Mouse (Mus musculus) layer of hippocampus, adult 18-20 months (tissue): ENCODE measurements around the gene Magix. TPM values are rescaled to one million over a fixed set of nuclear protein-coding genes. Genes with fewer than 3 reads are reported as not detected.
A peak's percentile ranks its signal among the peaks of the same experiment; 100 is the strongest.
"Not testable (repeated sequence)": the region's sequence is repeated elsewhere in the genome, so short reads cannot be mapped to it uniquely, and the experiment has no call there.

Experiments
- DNase-seq, 2 experiments: peaks; one replicate each; pipeline ENCODE4 v3.0.0; 2022; ENCODE audit warnings: low spot score in 2 of 2
- long read RNA-seq: library from polyadenylated mRNA; stranded (forward); transcript quantifications from one replicate; pipeline ENCODE4 v2.0.0, GENCODE M21; 2021
- total RNA-seq, 2 experiments: library from RNA; stranded (reverse); gene quantifications; 2 replicates each; pipeline ENCODE4 v1.2.3; 2021

Gene Magix
- under 1 TPM in 1 of 2 experiments, not detected in 1; 0.41 TPM for total RNA-seq
- long read RNA-seq, partial matches to known transcripts: 0 of 1 reads
- long read RNA-seq, other reads (novel, unspliced or antisense): 0 of 1 reads

DNA sequence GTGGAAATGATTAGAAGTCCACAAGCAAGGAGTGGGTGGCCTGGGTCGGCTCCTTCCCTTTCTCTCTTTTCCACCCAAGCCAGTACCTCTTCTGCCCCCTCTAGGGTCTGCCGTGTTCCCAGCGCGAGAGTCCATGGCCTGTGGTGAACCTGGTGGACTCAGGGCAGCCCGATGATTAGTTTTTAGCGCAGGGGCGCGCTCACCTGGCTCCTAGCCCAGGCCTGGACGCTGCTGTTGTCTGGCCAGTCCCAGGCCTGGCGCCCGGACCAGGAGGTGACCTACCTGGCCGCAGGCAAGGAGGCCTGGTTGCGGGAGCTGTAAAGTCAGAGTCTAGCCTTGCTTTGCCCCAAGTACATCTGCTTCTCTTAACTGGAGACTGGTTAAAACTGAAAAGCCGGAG lies at the start of gene Magix:
Gene Magix (minus strand): TSS at position 388 of the 400 bp plus-strand sequence.
- DNase-seq: no peak

DNA sequence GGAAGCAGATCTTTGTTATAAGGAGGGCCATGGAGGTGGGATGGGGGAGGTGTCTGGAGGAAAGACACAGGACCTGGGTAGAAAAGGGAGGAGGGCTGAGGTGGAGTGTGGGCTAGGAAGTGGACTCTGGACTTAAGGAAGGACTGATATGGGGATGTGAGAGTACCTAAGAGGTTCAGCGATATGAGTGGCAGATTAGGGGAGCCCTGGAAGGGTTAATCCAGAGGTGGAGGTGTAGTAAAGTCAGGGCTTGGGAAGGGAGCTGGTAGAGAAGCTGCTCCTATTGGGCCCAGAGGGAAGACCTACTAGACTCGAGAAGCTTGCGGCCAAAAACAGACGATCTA lies 47.8 kb upstream of the Magix start:
- DNase-seq: no peak

DNA sequence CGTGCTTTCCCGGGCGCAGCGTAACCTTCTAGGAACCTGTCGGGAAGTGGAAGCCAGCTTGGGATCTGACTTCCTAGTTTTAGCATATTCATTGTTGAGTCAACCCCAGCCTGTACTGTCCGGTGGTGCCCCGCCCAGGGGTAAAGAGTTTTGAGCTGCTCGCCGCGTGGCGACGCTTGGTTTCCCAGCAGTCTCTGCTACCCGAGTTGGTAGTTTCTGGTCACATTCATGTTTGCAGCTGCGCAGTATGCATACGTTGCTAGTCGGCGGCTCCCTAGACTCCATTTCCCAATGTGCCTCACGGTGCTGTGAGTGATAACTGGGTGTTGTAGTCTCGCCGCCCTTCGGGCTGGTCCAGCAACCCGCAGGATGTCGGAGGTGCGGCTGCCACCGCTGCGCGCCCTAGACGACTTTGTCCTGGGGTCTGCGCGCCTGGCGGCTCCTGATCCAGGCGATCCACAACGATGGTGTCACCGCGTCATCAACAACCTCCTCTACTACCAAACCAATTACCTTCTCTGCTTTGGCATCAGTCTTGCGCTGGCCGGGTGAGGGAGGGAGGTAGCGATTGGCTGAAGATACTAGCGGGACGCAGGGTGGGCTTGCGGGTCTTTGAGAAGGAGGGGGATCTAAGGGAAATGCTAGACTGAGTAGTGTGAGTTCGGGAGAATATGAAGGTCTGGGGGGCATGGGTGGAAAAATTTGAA lies 47.3 kb upstream of the Magix start, which contains the start of gene Praf2:
Gene Praf2 (plus strand): TSS at position 225 of the 707 bp plus-strand sequence.
- DNase-seq: peak; percentile 77 to 90

DNA sequence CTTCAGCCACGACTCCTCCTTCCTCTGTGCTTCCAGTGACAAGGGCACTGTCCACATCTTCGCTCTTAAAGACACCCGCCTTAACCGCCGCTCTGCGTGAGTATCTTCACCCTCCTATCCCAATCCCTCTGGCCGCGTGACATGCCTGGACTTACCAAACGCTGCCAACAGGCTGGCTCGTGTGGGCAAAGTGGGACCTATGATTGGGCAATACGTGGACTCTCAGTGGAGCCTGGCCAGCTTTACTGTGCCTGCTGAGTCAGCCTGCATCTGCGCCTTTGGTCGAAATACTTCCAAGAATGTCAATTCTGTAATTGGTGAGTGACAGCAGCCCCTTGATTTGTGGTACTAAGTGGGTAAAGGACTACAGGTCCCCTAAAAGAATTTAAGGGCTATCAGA lies 46.1 kb upstream of the Magix start:
- DNase-seq: no peak

DNA sequence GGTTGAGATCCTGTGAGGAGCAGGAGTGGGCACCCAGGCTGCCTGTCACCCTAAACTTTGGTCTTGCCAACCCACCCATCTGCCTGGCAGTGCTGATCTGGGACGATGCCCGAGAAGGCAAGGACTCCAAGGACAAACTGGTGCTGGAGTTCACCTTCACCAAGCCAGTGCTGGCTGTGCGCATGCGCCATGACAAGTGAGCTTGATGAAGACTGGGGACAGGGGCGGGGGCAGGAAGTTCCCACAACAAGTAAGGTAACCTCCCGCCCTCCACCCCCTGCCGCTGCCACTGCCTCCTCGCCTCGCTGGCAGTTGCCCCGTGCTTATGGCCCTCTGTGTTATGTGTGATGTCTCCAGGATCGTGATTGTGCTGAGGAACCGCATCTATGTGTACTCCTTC lies 44.8 kb upstream of the Magix start:
- no peak for DNase-seq

DNA sequence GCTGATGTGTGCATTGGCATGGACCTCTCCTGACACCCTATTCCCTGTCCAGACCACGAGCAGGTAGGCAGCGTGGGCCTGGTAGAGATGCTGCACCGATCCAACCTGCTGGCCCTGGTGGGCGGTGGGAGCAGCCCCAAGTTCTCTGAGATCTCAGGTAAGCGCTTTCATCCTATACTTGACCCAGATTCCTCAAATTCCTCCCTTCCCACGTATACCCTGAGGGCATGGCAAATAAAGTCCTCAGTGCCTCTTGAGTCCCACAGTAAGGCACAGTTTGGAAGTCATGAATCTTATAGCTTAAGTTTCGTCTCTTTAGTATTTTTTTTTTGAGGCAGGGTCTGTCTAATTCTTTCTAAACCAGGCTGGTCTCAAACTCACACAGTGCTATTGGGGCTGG lies 43.1 kb upstream of the Magix start:
- no peak for DNase-seq

DNA sequence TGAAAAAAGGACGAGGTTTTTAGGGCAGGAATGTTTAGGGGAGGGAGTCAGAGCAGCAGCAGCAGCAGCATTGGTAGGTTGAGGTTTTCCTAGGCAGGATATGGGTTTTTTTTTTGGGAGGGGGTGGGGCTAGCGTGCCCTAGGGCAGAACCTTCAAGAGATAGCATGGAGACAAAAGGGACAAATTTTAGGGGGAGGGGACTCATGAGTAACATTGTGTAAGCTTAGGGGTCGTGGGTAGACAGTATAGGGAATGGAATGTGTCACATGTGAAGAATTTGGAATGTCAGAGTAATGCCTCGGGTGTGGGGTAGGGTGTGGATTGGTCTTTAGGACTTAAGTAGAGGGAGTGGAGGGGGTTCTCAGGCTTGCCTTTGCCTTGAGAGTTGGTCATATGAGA lies 41.6 kb upstream of the Magix start:
- no peak for DNase-seq

DNA sequence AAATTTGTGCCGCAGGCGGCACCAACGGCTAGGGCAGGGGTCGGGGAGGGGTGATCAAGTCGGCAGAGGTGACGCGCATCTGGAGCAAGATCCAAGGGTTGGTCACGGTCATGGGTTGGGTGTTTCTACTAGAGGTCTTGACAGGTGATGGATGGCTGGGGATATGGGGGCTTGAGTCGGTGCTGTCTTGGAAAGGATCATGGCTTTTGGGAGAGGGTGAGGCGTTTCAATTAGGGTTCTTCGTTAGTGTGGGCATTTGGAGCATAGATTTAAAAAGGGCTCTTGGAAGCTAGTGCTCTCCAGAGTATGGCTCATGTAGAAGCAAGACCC lies 41.2 kb upstream of the Magix start:
- no peak for DNase-seq

DNA sequence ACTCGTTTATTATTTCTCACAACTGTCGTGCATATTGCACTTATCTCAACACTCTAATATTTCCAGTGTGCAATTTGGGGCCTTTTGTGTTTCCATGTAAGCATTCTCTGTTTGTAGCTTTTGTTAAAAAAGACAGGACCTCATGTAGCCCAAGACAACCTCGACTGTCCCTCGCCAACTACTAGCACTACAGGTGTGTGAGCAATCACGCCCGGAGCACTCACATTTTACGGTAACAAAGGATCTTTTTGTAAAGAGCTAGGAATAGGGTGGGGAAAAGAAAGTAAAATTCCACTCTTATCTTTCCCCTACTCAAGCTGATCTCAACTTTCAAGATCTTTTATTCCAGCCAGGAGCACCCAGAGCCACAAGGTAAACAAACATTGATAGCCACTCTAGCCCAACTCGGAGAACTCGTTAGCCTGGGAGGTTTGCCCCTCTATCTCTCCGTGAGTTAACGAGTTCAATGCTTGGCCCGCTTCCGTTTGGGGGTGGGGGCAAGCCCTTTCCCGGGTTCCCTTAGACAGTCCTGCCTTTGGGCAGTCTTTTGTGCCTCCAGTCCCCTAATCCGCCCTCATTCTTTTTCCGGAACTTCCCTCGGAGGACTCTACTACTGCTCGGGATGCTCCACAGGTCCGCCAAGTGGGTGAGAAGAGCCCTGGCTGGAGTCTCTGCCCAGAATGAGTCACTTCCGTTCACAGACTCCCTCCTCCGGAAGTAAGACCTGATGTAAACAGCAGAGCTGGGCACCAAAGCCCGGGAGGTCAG lies 40.6 kb upstream of the Magix start, which contains the start of gene Gm45208:
Gene Gm45208 (plus strand): TSS at position 732 of the 768 bp plus-strand sequence.
- DNase-seq: peak; percentile 45 to 79

DNA sequence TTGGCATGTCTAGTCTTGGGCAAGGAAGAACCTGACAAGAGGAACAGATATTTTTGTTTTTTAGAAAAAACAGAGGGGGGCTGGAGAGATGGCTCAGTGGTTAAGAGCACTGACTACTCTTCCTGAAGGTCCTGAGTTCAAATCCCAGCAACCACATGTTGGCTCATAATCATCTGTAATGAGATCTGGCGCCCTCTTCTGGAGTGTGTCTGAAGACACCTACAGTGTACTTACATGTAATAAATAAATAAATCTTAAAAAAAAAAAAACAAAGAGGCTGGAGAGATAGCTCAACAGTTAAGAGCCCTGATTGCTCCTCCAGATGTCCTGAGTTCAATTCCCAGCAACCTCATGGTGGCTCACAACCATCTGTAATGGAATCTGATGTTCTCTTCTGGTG lies 35.0 kb upstream of the Magix start:
- not testable (repeated sequence) for DNase-seq

DNA sequence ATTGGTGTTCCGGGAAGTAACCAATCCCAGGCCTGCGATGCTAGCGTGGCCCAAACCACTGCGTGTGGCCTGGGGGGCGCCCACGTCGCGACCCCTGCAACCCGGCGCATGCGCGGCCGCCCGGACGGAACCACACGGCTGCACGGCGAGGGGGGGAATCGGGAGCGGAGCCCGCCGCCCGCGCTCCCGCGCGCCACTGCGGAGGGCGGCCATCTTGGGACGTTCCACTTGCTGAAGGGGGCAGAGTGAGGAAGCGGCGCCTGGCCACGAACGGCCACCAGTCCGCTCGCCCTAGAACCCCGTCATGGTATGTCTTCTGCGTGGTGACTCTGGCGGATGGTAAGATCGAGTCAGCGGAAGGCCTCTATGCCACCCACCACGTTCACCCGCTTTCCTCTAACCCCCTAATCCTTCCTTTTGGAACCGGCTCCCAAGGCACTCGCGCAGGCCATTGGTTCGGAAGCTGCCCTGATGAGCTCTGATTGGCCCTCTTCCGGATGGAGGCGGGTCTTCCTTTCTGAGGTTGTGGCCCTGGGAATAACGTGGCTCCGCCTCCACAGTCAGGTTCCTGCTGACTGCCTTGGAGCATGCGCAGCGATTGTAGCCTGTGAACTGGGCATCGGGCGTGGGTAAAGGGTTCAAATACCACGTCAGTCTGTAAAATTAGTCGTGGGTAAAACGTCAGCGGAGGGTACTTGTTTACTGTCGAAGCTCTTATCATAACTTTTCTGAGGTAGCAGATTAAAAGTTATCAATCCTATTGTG lies 33.3 kb upstream of the Magix start, which contains the start of gene Wdr45:
Gene Wdr45 (plus strand): TSS at position 199 of the 765 bp plus-strand sequence.
- DNase-seq: peak; percentile 90 to 96

DNA sequence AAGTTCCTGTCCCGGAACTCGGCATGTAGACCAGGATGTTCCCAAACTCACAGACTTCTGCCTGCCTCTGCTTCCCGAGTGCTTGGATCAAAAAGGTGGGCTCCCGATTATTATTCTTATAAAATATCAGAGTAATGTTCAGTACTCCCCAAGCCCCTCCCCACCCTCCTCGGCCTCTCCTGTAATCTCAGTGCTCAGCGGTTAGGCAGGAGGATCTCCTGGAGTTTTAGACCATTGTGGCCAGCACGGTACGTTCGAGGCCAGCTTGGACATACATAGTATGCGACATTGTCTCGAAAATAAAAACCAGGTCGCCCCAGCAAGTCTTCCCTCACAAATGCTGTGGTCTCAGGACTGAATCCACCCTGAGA lies 32.7 kb upstream of the Magix start:
- not testable (repeated sequence) for DNase-seq

DNA sequence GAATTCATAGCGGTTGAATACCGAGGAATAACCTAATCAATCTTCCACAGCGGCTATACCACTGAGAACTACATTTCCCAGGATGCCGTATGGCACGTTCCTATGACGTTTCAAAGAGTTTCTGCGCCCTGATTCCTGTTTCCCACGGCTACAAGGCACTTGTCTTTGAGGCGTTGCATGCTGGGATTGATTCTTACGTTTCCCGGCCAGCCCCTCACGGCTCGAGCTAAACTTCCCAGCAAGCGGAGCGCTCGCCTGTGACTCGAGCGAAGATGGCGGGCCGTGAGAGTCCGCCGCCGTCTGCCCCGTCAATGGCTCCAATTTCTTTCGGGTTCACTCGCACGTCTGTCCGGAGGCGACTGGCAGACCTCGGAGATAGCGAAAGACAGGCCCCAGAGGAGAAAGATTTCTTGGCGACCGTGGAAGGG lies 15.9 kb upstream of the Magix start, which contains the start of gene Gpkow:
Gene Gpkow (plus strand): TSS at position 178 of the 428 bp plus-strand sequence.
- DNase-seq: peak; percentile 83 to 91

DNA sequence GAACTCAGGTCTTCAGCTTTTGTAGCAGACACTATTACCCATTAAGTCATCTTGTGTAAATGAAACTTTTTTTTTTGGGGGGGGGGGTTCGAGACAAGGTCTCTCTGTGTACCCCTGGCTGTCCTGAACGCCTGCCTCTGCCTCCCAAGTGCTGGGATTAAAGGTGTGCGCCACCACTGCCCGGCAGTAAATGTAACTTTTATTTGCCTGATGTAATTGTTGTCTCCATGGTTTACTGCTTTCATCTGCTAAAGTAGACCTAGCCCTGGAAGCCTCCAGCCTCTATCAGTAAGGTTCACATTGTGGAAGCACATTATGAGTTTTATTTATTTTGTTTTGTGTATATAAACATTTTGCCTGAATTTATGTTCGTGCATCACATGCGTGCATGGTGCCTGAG lies 15.5 kb upstream of the Magix start:
- no peak for DNase-seq

DNA sequence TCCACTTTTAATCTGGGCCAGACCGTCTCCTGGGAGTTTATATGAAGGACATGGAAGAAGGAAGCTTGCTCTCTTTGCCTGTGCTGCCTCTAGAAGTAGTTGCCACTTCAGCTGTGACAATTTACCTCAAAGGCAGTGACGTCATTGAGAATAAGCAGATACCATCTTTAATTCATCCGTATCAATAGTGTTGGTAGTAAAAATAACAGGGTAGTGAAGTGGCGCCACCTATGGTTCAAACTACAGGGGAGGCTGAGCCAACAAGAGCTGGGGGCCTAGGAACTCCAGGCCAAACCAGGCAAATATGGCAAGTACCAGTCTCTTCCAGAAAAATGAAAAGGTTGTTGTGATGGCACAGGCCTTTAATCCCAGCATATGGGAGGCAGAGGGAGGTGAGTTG lies 11.8 kb upstream of the Magix start:
- DNase-seq: peak in 1 of 2 experiments; percentile 27

DNA sequence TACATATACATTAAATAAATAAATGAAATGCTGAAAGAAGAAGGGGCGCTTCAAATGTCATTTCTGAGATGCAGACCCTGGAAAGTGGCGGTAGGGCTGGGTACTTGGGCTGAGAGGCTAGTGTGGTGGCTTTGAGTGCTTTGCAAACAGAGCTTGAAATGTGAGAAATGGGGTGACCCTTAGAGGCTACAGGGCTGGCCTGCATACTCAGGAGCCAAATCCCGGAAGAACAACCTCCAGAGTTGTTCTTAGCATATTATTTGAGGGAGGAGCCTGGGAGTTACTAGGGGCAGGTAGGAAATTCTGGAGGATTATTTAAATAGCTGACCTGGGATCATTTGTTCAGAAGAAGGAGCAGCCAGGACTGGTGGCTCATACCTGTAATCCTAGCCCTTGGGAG lies 9.4 kb upstream of the Magix start:
- DNase-seq: no peak

DNA sequence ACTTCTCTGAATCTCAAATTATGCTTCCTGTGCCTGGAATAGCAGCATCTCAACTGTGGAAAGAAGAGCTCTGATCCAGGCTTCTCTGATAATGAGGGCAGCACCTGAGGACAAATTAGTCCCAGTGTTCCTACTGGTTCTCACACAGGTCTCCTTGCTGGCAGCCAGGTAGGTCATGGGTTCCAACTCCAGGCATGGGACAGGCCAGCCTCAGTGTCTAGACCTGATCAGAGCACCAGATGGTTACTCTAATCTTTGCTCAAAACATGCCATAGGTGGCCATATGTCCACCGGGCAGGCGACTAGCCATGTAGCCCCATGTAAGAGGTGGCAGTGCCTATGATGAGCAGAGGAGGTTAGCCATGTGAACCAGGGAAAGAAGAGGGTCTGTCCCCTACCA lies 7.3 kb upstream of the Magix start:
- no peak for DNase-seq

DNA sequence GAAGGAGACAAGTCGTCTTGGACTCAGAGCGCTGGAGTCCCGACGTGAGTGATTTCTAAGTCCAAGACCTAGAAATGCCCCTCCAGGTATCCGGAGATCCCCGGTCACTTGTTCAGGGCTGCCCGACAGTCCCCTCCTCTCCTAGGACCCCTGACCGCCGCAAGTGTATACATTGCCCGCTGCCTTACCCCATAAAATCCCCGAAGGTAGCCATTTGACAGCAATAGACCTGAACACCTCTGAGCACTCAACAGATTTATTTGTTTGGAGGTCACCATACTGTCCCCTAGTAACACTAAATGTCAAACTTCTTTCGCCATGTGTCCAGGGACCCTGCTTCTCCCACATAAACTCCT lies 1.0 kb downstream of the Magix start:
- no peak for DNase-seq

DNA sequence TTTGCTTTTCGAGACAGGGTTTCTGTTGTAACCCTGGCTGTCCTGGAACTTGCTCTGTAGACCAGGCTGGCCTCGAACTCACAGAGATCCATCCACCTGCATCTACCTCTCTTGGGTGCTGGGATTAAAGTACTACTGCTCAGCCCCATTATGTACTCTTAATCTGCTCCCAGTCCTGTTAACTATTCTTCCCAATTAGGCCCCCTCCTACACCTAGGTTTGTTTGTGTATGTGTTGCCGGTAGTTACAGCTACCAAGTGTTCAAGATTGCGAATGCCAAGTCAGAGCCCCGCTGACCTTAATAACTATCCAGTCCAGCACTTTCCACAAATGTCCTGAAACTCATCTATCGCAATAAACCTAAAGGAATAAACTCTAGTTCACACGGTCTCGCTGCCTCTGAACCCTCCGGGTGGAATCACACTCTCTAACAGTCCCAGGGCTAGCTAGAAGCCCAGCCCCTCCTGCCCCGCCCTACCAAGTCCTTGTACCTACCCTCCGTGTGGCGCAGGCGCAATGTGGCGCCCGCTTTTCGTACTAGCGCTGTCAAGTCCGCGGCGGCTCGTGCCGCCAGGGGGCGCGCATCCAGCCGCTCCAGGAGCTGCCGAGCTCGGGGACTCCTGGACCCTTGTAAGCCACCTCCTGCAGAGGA lies 1.5 kb downstream of the Magix start:
- DNase-seq: peak; percentile 73 to 87

DNA sequence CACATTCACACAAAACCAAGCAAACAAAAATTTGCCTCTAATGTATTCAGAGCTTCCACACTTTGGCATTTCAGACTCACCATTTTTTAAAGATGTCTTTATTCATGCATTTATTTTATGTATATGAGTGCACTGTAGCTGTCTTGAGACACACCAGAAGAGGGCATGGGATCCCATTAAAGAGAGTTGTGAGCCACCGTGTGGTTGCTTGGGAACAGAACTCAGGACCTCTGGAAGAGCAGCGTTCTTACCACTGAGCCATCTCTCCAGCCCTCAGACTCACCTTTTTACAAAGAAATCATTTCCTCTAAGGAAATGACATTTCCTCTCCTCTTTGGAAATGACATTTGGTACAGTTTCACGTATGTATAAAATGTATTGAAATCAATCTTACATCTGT lies 2.1 kb downstream of the Magix start:
- no peak for DNase-seq

DNA sequence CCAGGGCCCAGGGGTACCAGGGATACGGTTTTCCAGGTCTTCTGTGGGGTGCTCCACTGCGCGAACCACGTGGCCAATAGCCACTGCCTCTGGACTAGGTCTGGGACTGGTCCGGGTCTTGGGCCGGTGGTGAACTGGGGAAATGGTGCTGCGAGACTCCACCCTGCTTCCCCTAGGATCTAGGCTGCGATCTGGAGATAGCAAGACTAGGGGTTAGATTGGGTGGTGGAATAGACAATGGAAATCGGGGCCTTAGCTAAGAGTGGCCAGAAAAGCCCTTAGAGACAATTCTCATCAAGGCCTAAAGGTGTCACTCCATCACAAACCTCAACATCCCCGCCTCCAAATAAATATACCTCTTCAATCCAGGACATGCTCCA lies 6.1 kb downstream of the Magix start:
- no peak for DNase-seq
